23 mouse cellular contexts compared by ENCODE assay signal in the genomic region with DNA sequence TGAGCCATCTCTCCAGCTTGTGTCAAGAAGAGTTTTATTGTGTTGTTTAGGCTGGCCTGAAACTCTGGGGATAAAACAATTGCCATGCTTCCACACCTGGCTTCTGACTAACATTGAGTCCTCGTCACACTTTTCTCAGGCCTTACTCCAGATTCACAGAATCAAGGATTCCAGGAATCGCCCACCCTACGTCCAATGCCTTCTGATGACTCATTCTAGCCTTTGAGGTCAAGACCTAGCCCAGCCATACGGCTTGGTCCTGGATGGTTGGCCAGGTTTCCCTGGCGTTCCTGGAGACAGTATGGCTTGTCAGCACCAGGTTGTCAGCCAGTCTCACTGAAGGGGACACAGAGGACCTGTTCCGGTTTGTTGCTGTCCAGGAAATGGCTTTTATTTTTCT. TPM values are rescaled to one million over a fixed set of nuclear protein-coding genes. Genes with fewer than 3 reads are reported as not detected.
A peak's percentile ranks its signal among the peaks of the same experiment; 100 is the strongest.
DNase-seq lines count a peak whose midpoint lies in the region; ATAC-seq lines count a peak whose summit lies in the region.
"Had no signal": no experiment of that assay in that cellular context is flagged by ENCODE, and none has a peak within 500 bp of the region (broad histone marks: within the 10 kb centered on the region; RNA-seq: fewer than 3 reads in every experiment).

No protein-coding gene starts in this region.

- no peak overlapping the region for H3K4me3 ChIP-seq in liver, embryonic 15.5 days (replicated peaks)
- no peak overlapping the region for H3K4me3 ChIP-seq in liver, embryonic 11.5 days (ENCODE audit: low read depth, low read length)
- no peak overlapping the region for H3K4me3 ChIP-seq in midbrain, embryonic 11.5 days (ENCODE audit: low read depth, low read length)
- H3K4me3 ChIP-seq: embryonic facial prominence, embryonic 15.5 days; erythroblast, embryonic 14.5 days; forebrain, embryonic 10.5 days; forebrain, embryonic 15.5 days; heart, embryonic 13.5 days; hindbrain, embryonic 15.5 days had no signal

- H3K4me2 ChIP-seq in liver, embryonic 15.5 days, result no peak overlapping the region
- no peak overlapping the region for H3K4me2 ChIP-seq in liver, embryonic 11.5 days
- H3K4me2 ChIP-seq in midbrain, embryonic 11.5 days, result no peak overlapping the region
- H3K4me2 ChIP-seq: embryonic facial prominence, embryonic 15.5 days; forebrain, embryonic 15.5 days; heart, embryonic 13.5 days; hindbrain, embryonic 15.5 days had no signal

- no peaks in the 10 kb centered on the region for H3K27me3 ChIP-seq in liver, embryonic 15.5 days
- H3K27me3 ChIP-seq in liver, embryonic 11.5 days (replicated peaks; ENCODE audit: control insufficient read depth, insufficient read depth, low read length), result no peaks in the 10 kb centered on the region
- H3K27me3 ChIP-seq in midbrain, embryonic 11.5 days (ENCODE audit: control insufficient read depth, insufficient read depth, low read length), result no peaks in the 10 kb centered on the region
- H3K27me3 ChIP-seq: embryonic facial prominence, embryonic 15.5 days; forebrain, embryonic 15.5 days; heart, embryonic 13.5 days; hindbrain, embryonic 15.5 days had no signal

- 67% methylated on average over 6 of the region's 6 CpGs for WGBS in liver, embryonic 15.5 days (ENCODE audit: insufficient replicate concordance)
- WGBS in liver, embryonic 11.5 days, result 81% methylated on average over 6 of the region's 6 CpGs
- 88% methylated on average over 6 of the region's 6 CpGs for WGBS in midbrain, embryonic 11.5 days

- H3K9me3 ChIP-seq in liver, embryonic 15.5 days (replicated peaks), result no peaks in the 10 kb centered on the region
- no peaks in the 10 kb centered on the region for H3K9me3 ChIP-seq in liver, embryonic 11.5 days (ENCODE audit: control insufficient read depth, low read length)
- H3K9me3 ChIP-seq in midbrain, embryonic 11.5 days (ENCODE audit: control insufficient read depth, low read length), result no peaks in the 10 kb centered on the region
- H3K9me3 ChIP-seq: embryonic facial prominence, embryonic 15.5 days; forebrain, embryonic 10.5 days; forebrain, embryonic 15.5 days; G1E; heart, embryonic 13.5 days; hindbrain, embryonic 15.5 days had no signal

- peak; percentile 27 for DNase-seq in adrenal gland, postnatal 10 days
- no peak for DNase-seq in adrenal gland, postnatal 14 days
- peak; percentile 51 for DNase-seq in cerebellum, adult 9-11 months
- DNase-seq in cerebellum, adult 8-10 months, result no peak
- DNase-seq in liver, embryonic 11.5 days (ENCODE audit: low spot score), result no peak
- peak; percentile 61 for DNase-seq in yolk sac, embryonic 10.5 days (ENCODE audit: low spot score)
- DNase-seq in midbrain, embryonic 11.5 days (ENCODE audit: low spot score, missing footprints), result no peak
- DNase-seq: embryo, embryonic 11 days; gastrocnemius, postnatal 36 days; heart, postnatal 36 days; kidney, adult 8-10 months had no signal

- H3K27ac ChIP-seq in liver, embryonic 15.5 days (replicated peaks), result 0 out of 2 replicates have a peak overlapping the region, but pooled peaks have one; percentile 34
- H3K27ac ChIP-seq in liver, embryonic 11.5 days (ENCODE audit: low read depth, low read length), result no peak overlapping the region
- no peak overlapping the region for H3K27ac ChIP-seq in midbrain, embryonic 11.5 days (ENCODE audit: low read depth, low read length)
- H3K27ac ChIP-seq: embryonic facial prominence, embryonic 15.5 days; forebrain, embryonic 10.5 days; forebrain, embryonic 15.5 days; heart, embryonic 13.5 days; hindbrain, embryonic 15.5 days had no signal

- ATAC-seq in liver, embryonic 15.5 days (ENCODE audit: insufficient read depth), result no peak
- no peak for ATAC-seq in liver, embryonic 11.5 days (replicated peaks; ENCODE audit: low FRiP score)
- no peak for ATAC-seq in midbrain, embryonic 11.5 days (ENCODE audit: low FRiP score)
- ATAC-seq: forebrain, embryonic 15.5 days; intestine, embryonic 16.5 days had no signal

- H3K9ac ChIP-seq in liver, embryonic 15.5 days, result no peak overlapping the region
- no peak overlapping the region for H3K9ac ChIP-seq in liver, embryonic 11.5 days (ENCODE audit: low read depth, low read length)
- H3K9ac ChIP-seq in midbrain, embryonic 11.5 days (ENCODE audit: low read length), result no peak overlapping the region
- H3K9ac ChIP-seq: embryonic facial prominence, embryonic 15.5 days; forebrain, embryonic 15.5 days; heart, embryonic 13.5 days; hindbrain, embryonic 15.5 days had no signal

- peaks cover 74% of the 10 kb centered on the region for H3K4me1 ChIP-seq in liver, embryonic 15.5 days (replicated peaks)
- peaks cover 38% of the 10 kb centered on the region for H3K4me1 ChIP-seq in liver, embryonic 11.5 days (replicated peaks; ENCODE audit: control insufficient read depth, insufficient read depth, low read length)
- H3K4me1 ChIP-seq in midbrain, embryonic 11.5 days (ENCODE audit: control insufficient read depth, insufficient read depth, low read length), result peaks cover 9% of the 10 kb centered on the region

- H3K36me3 ChIP-seq in liver, embryonic 15.5 days (replicated peaks), result peaks cover 16% of the 10 kb centered on the region
- H3K36me3 ChIP-seq in liver, embryonic 11.5 days (ENCODE audit: control insufficient read depth, insufficient read depth, low read length), result peaks cover 13% of the 10 kb centered on the region
- H3K36me3 ChIP-seq in midbrain, embryonic 11.5 days (ENCODE audit: control insufficient read depth, insufficient read depth, low read length), result 0 out of 2 replicates have a peak, but pooled peaks cover 4% of the 10 kb centered on the region

RNA-seq across cellular contexts. Expression of gene Mvp, which starts 2.0 kb away (rescaled TPM):
- 10 to 100 TPM; 55.7 to 60.9 TPM for total RNA-seq in adrenal gland, postnatal 10 days (2021)
- 61.7 and 63.8 TPM in 2 replicates for total RNA-seq in adrenal gland, postnatal 14 days (2021)
- 9.2 TPM in 2 replicates for polyA plus RNA-seq in liver, embryonic 15.5 days (2015; fragmentation: Nextera tagmentation; extraction: Ambion mirVana)
- polyA plus RNA-seq in liver, embryonic 11.5 days (2014; fragmentation: Nextera tagmentation; extraction: Ambion mirVana), result 8.3 and 9.4 TPM in 2 replicates
- polyA plus RNA-seq in midbrain, embryonic 11.5 days (2014; fragmentation: Nextera tagmentation; extraction: Ambion mirVana), result 2.8 and 3.0 TPM in 2 replicates

RNA-seq across cellular contexts. Expression of gene Pagr1b, which starts 3.9 kb away (rescaled TPM):
- not detected for total RNA-seq in adrenal gland, postnatal 10 days (2021)
- total RNA-seq in adrenal gland, postnatal 14 days (2021), result 3.0 and 3.2 TPM in 2 replicates
- not detected in 2 replicates for polyA plus RNA-seq in liver, embryonic 15.5 days (2015; fragmentation: Nextera tagmentation; extraction: Ambion mirVana)
- polyA plus RNA-seq in liver, embryonic 11.5 days (2014; fragmentation: Nextera tagmentation; extraction: Ambion mirVana), result 0.41 TPM in 1 of 2 replicates, not detected in the other
- polyA plus RNA-seq in midbrain, embryonic 11.5 days (2014; fragmentation: Nextera tagmentation; extraction: Ambion mirVana), result not detected in 2 replicates
- total RNA-seq: common myeloid progenitor, adult 5-6 weeks; G1E; gastrocnemius, postnatal 36 days; heart, postnatal 36 days had no signal
- polyA plus RNA-seq: erythroblast, embryonic 14.5 days; forebrain, embryonic 10.5 days; forebrain, embryonic 15.5 days; heart, postnatal 0 days; hindbrain, embryonic 11.5 days; hindbrain, embryonic 15.5 days had no signal

RNA-seq across cellular contexts. Expression of gene Pagr1a, which starts 4.8 kb away (rescaled TPM):
- total RNA-seq in adrenal gland, postnatal 10 days (2021), result 10 to 100 TPM; 10.1 to 19.1 TPM
- 7.9 and 24.6 TPM in 2 replicates for total RNA-seq in adrenal gland, postnatal 14 days (2021)
- polyA plus RNA-seq in liver, embryonic 15.5 days (2015; fragmentation: Nextera tagmentation; extraction: Ambion mirVana), result 32.8 and 39.1 TPM in 2 replicates
- polyA plus RNA-seq in liver, embryonic 11.5 days (2014; fragmentation: Nextera tagmentation; extraction: Ambion mirVana), result 45.6 and 75.0 TPM in 2 replicates
- 59.0 and 70.6 TPM in 2 replicates for polyA plus RNA-seq in midbrain, embryonic 11.5 days (2014; fragmentation: Nextera tagmentation; extraction: Ambion mirVana)
- total RNA-seq: common myeloid progenitor, adult 5-6 weeks had no signal

RNA-seq across cellular contexts. Expression of gene Gm42742, which starts 8.5 kb away (rescaled TPM):
- total RNA-seq in adrenal gland, postnatal 10 days (2021), result 10 to 100 TPM; 17.7 to 22.5 TPM
- 8.4 and 26.9 TPM in 2 replicates for total RNA-seq in adrenal gland, postnatal 14 days (2021)
- polyA plus RNA-seq in liver, embryonic 15.5 days (2015; fragmentation: Nextera tagmentation; extraction: Ambion mirVana), result 3.6 and 4.0 TPM in 2 replicates
- 19.8 and 52.9 TPM in 2 replicates for polyA plus RNA-seq in liver, embryonic 11.5 days (2014; fragmentation: Nextera tagmentation; extraction: Ambion mirVana)
- 58.8 and 68.8 TPM in 2 replicates for polyA plus RNA-seq in midbrain, embryonic 11.5 days (2014; fragmentation: Nextera tagmentation; extraction: Ambion mirVana)

RNA-seq across cellular contexts. Expression of gene Prrt2, which starts 8.6 kb away (rescaled TPM):
- 1 to 10 TPM; 3.1 to 5.8 TPM for total RNA-seq in adrenal gland, postnatal 10 days (2021)
- 3.5 and 4.6 TPM in 2 replicates for total RNA-seq in adrenal gland, postnatal 14 days (2021)
- 0.13 and 0.56 TPM in 2 replicates for polyA plus RNA-seq in liver, embryonic 15.5 days (2015; fragmentation: Nextera tagmentation; extraction: Ambion mirVana)
- polyA plus RNA-seq in liver, embryonic 11.5 days (2014; fragmentation: Nextera tagmentation; extraction: Ambion mirVana), result 4.5 and 5.4 TPM in 2 replicates
- 2.6 and 4.0 TPM in 2 replicates for polyA plus RNA-seq in midbrain, embryonic 11.5 days (2014; fragmentation: Nextera tagmentation; extraction: Ambion mirVana)

Comparison
In these comparisons a context has a peak if more than half of its experiments do, and no peak if none do; other contexts are left out.
1. DNase-seq: peak in adrenal gland, postnatal 10 days (single experiment), cerebellum, adult 9-11 months (single experiment) and yolk sac, embryonic 10.5 days (single experiment); none in adrenal gland, postnatal 14 days (single experiment), cerebellum, adult 8-10 months (single experiment), liver, embryonic 11.5 days (single experiment) and midbrain, embryonic 11.5 days (single experiment).